Mouse (Mus musculus) olfactory bulb, adult 2 months (tissue): ENCODE measurements around the gene Sh2b3. TPM values are rescaled to one million over a fixed set of nuclear protein-coding genes. Genes with fewer than 3 reads are reported as not detected.
A peak's percentile ranks its signal among the peaks of the same experiment; 100 is the strongest.

Source experiments
- H3K27ac ChIP-seq: fragments of 200-500 bp; 2 replicates; pipeline ENCODE4 v1.5.1; 2012; ENCODE audit warnings: low read depth, low read length; ENCODE audit not compliant: insufficient read depth
- H3K4me1 ChIP-seq: fragments of 200-500 bp; 2 replicates; pipeline ENCODE4 v1.6.1; 2012; ENCODE audit warnings: low read length; ENCODE audit not compliant: control insufficient read depth, insufficient read depth
- H3K4me3 ChIP-seq: fragments of 200-500 bp; 2 replicates; pipeline ENCODE4 v1.5.1; 2012; ENCODE audit warnings: mild to moderate bottlenecking, low read depth, low read length, moderate library complexity; ENCODE audit not compliant: insufficient read depth
- CTCF ChIP-seq: fragments of 200-500 bp; IDR thresholded peaks from 2 replicates; pipeline ENCODE4 v1.5.1; 2012; ENCODE audit warnings: low read depth, mild to moderate bottlenecking, low read length, moderate library complexity; ENCODE audit not compliant: insufficient read depth
- POLR2A ChIP-seq: fragments of 200-500 bp; IDR thresholded peaks from 2 replicates; pipeline ENCODE4 v1.6.1; 2012; ENCODE audit warnings: mild to moderate bottlenecking, low read depth, low read length, moderate library complexity; ENCODE audit not compliant: insufficient read depth
- WGBS: fragments of 180-500 bp; shearing (Covaris S2); methylation state at CpG from one replicate; pipeline ENCODE4 v1.1.7; 2018; 5-methylcytosine and 5-hydroxymethylcytosine counted together
- polyA plus RNA-seq: library from polyadenylated mRNA; stranded (reverse); fragments of >200 nt; gene quantifications from 2 replicates; pipeline ENCODE4 v1.2.4, GENCODE M21; 2012; ENCODE audit warnings: low replicate concordance; ENCODE audit not compliant: missing spikeins, insufficient read depth, insufficient read length

Gene Sh2b3
- not detected in 2 replicates for polyA plus RNA-seq

- H3K4me3 ChIP-seq = peak within 1 kb of the TSS; percentile 89
- TF ChIP-seq POLR2A = no peak
- TF ChIP-seq CTCF = no peak
- H3K4me1 ChIP-seq = peaks cover 54% of the 10 kb centered on the region
- peak within 1 kb of the TSS; percentile 38; the same call in 1 of the 2 replicates for H3K27ac ChIP-seq
- WGBS = 5% methylated on average over 35 of the region's 35 CpGs
Observed at GRCm38 (mm10) chr5:121837441-121838340, at the start of gene Sh2b3. Gene Sh2b3 (minus strand): TSS chr5:121837646.

- Histone ChIP-seq H3K4me1 (no peaks in the 10 kb centered on the region), H3K27ac (no peak overlapping the region), H3K4me3 (no peak overlapping the region)
- no peak for TF ChIP-seq POLR2A
- no peak for TF ChIP-seq CTCF
- WGBS = 89% methylated on average over 8 of the region's 8 CpGs
Observed at GRCm38 (mm10) chr5:121883356-121883755, 45.9 kb upstream of the Sh2b3 start.

- H3K27ac ChIP-seq = no peak overlapping the region
- 72% methylated on average over 6 of the region's 6 CpGs for WGBS
- TF ChIP-seq POLR2A (no peak), CTCF (0 out of 2 replicates have a peak, but pooled peaks have one; percentile 7)
Observed at GRCm38 (mm10) chr5:121879211-121879610, 41.8 kb upstream of the Sh2b3 start.

GRCm38 (mm10) chr5:121878703-121879102, 41.3 kb upstream of the Sh2b3 start:
- TF ChIP-seq POLR2A (no peak), CTCF (no peak)
- 53% methylated on average over 17 of the region's 17 CpGs for WGBS
- Histone ChIP-seq H3K4me1 (no peaks in the 10 kb centered on the region), H3K27ac (no peak overlapping the region), H3K4me3 (no peak overlapping the region)

More at GRCm38 (mm10) chr5:121879211-121879610, 41.8 kb upstream of the Sh2b3 start:
- Histone ChIP-seq H3K4me3 (no peak overlapping the region), H3K4me1 (no peaks in the 10 kb centered on the region)

GRCm38 (mm10) chr5:121876901-121877300, 39.5 kb upstream of the Sh2b3 start:
- no peak overlapping the region for H3K4me3 ChIP-seq
- no peaks in the 10 kb centered on the region for H3K4me1 ChIP-seq
- 89% methylated on average over 12 of the region's 12 CpGs for WGBS
- TF ChIP-seq POLR2A (no peak), CTCF (no peak)
- no peak overlapping the region for H3K27ac ChIP-seq

- Histone ChIP-seq H3K27ac (no peak overlapping the region), H3K4me3 (no peak overlapping the region), H3K4me1 (no peaks in the 10 kb centered on the region)
- 91% methylated on average over 12 of the region's 12 CpGs for WGBS
- TF ChIP-seq CTCF (no peak), POLR2A (no peak)
Observed at GRCm38 (mm10) chr5:121875041-121875440, 37.6 kb upstream of the Sh2b3 start.

- 13% methylated on average over 4 of the region's 4 CpGs for WGBS
- no peak overlapping the region for H3K4me3 ChIP-seq
- H3K27ac ChIP-seq = no peak overlapping the region
- H3K4me1 ChIP-seq = no peaks in the 10 kb centered on the region
- TF ChIP-seq CTCF = peak; percentile 90
- TF ChIP-seq POLR2A = no peak
Observed at GRCm38 (mm10) chr5:121872158-121872557, 34.7 kb upstream of the Sh2b3 start.

- 88% methylated on average over 13 of the region's 13 CpGs for WGBS
- no peak overlapping the region for H3K4me3 ChIP-seq
- no peak for TF ChIP-seq CTCF
- no peak for TF ChIP-seq POLR2A
- H3K4me1 ChIP-seq = no peaks in the 10 kb centered on the region
- no peak overlapping the region for H3K27ac ChIP-seq
Observed at GRCm38 (mm10) chr5:121871515-121872030, 34.1 kb upstream of the Sh2b3 start.

GRCm38 (mm10) chr5:121870832-121871231, 33.4 kb upstream of the Sh2b3 start:
- Histone ChIP-seq H3K4me1 (no peaks in the 10 kb centered on the region), H3K4me3 (no peak overlapping the region), H3K27ac (no peak overlapping the region)
- TF ChIP-seq CTCF (no peak), POLR2A (no peak)
- 86% methylated on average over 6 of the region's 6 CpGs for WGBS
